Mouse (Mus musculus): ENCODE measurements around the gene Dpp10.

Dpp10 gene

DNA sequence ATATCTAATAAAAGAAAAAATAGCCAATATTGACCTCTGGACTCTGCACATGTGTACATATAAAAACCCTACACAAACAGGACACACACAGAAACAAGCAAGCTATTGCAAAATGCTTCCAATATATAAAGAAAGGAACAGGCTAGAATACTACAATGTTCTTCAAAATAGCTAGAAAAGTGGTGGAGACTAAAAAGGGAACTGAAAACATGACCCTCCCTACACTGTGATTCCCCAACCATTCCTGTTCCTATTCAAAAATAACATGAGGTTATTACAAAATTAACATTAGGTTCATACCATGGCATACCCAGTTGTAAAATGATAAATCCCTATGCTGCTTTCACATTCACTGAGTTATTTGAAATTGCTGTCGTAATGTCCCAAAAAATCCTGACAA, 125.8 kb downstream of the Dpp10 start:
- no peak for DNase-seq (ENCODE audit: low spot score in 2 of 2)

DNA sequence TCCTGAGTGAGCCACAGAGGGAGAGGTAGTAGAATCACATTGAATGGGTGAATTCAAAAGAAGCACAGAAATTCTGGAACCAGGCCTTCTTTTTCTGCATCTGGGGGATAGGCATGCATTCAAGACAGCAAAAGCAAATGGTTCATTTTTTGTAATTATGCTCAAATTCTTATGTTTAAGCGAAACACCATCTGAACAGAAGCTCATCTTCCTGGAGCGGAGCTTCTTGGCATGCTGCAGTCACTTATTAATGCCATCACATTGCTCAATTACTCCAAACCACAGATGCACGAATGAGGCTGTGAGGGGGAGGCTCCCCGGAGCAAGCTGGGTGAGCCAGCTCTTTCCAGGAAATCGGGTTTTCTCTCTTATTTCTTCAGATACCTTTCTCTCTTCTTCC, 142.7 kb downstream of the Dpp10 start:
- DNase-seq (ENCODE audit: low spot score in 2 of 2), result no peak

DNA sequence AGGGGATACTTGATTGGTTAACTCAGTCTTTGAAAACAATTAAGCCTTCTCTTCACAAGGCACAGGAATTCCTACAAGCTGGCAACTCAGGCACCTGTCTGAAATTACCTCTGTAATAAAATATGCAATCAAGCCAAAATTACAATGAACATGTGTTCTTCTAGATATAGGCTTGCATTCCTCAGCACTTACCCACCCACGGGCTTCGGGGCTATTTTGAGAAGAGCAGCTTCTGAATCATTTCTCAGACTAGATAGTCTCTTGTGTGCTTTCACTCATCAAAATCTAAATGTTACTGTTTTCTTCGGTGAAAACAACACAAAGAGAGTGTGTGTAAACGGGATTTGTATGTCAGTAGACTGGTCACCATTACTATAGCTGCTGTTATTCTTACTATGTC, 144.1 kb downstream of the Dpp10 start:
- DNase-seq (ENCODE audit: low spot score in 2 of 2), result no peak

DNA sequence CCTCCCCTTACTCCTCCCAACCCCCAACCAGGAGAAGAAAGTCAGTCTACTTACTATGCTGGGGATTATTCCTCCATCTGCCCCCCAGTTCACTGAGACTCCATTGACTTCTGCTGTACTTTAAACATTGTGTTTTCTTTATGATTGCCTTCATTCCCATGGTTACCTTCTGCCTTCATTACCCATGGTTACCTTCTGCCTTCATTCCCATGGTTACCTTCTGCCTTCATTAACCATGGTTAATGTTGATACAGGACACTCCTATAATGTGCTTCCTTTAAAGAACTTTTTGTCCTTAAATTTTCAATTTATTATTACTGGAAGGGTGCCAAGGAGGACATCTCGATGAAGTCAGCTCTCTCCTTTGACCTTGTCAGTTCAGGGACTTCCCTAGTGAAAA, 158.1 kb downstream of the Dpp10 start:
- no peak for DNase-seq (ENCODE audit: low spot score in 2 of 2)

DNA sequence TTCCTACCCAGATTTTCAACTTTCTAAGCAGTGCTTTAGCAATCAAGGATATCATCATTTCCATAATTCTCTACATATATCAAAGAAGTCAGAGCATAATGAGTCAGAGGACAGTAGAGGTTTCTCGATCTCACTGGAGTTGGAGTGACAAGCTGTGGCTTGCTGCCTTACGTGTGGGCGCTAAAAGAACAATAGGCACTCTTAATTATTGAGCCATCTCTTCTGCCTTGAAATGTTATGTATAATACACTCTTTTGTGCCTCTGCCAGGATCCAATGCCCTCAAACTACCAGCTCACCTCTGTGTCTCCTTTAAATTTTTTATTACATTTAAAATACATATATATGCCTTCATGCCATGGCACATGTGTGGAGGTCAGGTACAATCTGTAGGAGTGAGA, 198.5 kb downstream of the Dpp10 start:
- DNase-seq (ENCODE audit: low spot score in 2 of 2), result no peak

DNA sequence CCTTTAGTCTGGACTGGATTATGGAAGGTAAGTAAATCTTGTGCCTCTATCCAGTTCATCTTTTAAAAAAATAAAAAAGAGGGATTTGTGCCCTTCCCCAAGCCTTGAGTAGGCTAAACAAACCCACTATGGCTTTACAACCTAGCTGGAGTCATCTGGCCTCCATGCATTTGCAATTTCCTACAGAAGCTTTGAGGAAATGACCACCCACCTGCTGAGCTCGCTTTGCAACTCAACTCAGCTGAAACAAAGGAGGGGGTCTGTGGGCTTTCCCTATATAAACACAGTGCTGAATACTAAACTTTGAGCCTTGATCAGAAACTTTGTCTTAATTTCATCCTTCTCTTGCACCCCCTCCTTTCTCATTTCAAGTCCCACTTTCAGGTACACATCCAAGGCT, 244.2 kb downstream of the Dpp10 start:
- no peak for DNase-seq (ENCODE audit: low spot score in 2 of 2)

DNA sequence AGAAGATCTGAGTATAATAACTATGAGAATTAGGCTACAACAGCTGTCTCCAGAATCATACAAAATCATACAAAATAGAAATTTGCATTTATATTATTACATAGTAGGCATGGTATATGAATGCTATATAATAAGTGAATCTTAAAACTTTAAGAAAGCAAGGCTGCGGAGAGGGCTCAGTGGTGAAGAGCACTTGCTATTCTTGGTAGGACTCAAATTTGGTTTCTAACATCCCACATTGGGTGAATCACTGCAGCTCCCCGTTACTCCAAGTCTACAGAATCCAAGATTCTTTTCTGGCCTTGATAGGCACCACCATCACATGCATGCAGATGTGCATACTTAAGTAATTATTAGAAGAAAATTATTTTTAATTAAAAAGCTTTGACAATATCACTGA, 279.8 kb downstream of the Dpp10 start:
- no peak for DNase-seq (ENCODE audit: low spot score in 2 of 2)

DNA sequence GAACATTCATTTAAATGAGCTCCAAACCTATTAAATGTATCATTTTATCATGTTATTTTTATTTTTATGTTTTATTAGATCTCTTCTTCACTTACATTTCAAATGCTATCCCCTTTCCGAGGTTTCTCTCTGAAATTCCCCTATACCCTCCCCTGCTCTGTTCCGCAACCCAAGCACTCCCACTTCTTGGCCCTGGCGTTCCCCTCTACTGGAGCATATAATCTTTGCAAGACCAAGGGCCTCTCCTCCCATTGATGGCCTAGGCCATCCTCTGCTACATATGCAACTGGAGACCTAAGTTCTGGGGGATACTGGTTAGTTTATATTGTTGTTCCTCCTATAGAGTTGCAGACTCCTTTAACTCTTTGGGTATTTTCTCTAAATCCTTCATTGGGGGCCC, 283.1 kb downstream of the Dpp10 start:
- DNase-seq (ENCODE audit: low spot score in 2 of 2), result no peak

DNA sequence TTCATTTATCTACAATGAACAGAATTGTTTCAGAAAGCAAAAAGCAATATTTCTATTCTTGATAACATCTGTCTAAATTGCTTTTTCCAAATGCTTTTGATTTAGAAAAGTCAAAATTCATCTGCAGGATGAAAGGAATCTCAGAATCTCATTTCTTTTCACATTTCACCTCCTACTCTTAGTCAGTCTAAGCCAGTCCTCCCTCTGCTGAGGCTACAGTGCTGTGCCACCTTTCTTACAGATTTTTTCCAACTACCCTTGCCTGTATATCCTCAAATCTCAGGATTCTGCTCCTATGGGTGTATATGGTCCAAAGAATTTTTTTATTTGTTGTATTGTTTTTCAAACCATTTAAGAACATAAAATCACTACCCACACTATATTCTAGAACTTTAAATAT, 289.3 kb downstream of the Dpp10 start:
- no peak for DNase-seq (ENCODE audit: low spot score in 2 of 2)

DNA sequence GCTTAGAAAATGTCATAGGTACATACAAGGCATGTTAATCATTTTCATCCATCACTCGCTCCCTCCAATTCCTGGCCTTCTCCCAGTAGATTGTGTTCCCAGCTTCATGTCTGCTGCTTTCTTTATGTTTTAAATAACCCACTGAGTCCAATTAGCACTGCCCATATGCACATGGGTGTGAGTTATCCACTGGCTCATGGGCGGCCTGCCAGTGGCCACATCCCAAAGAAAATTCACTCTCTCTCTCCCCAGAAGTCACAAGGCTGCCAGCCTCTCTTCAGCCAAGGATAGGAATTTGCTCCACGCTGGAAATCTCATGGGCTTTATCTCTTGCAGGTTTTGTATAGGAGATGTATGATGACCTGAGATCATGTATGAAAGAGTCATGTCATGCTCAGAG, 338.1 kb downstream of the Dpp10 start:
- no peak for DNase-seq (ENCODE audit: low spot score in 2 of 2)

DNA sequence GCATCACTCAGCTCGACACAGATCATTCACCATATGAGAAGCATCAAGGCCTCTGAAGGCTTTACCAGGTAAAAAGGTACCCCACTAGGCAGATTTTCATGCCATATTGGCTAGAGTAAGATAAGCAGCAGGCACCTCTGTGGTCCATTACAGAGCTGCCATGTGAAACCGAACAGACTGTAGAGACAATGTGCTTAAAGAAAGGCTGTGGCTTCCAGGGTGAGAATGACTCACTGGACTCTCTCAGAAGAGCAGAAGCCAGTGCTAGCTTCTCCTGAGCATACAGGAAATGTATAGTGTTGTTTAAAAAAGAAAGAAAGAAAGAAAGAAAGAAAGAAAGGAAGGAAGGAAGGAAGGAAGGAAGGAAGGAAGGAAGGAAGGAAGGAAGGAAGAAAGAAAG, 386.9 kb downstream of the Dpp10 start:
- DNase-seq (ENCODE audit: low spot score in 2 of 2), result no peak

DNA sequence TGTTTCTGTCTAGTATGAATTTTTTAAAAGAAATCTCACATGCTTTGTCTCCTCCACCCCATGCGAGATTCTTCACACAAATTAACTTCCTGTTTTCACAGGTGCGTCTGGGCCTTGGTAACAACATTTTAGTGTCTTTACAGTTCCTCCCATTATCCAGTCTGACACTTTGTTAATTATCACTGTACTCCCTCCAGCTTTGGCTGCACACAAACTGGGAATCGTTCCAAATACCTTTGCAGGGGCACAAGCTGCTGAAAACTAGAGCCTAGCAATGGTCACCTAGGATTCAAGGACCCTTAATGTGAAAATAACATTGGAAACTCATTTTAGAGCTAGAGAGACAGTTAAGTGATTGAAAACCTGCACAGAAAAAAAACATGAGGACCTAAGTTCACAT, 388.8 kb downstream of the Dpp10 start:
- no peak for DNase-seq (ENCODE audit: low spot score in 2 of 2)

DNA sequence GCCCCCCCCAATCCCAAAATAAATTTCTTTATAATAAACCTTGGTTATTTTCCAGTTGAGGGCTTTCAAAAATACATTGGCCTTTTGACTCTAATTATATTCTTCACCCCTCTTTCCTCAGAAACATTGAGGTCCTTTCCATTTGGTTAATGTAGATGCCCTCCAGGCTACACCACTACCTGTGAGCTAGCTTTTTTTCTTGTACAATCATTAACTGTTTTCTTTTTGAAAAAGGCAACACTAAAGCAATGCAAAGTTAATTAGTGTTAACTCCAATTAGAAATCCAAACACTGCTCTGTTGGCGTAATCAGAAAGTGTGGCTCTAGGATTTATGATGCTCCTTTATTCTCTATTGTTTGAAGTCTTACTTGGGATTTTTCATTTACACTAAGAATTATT, 407.5 kb downstream of the Dpp10 start:
- no peak for DNase-seq (ENCODE audit: low spot score in 2 of 2)

DNA sequence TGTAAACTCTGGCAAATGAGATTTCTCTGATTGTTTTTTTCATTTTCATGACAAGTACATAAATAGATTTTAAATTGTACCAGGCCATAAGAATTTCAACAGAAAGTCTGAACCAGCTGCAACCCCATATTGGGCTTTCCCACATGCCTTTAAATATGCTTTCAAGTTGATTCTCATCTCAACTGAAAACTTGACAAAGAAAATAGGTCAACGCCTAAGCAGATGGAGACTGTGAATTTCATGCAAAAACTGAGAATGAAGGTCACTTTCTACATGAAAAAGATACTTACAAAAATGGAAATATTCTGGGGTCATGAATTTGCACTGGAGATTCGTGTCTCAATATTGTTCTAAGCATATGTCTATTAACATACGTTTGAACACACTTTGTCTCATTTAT, 417.1 kb downstream of the Dpp10 start:
- DNase-seq (ENCODE audit: low spot score in 2 of 2), result no peak

DNA sequence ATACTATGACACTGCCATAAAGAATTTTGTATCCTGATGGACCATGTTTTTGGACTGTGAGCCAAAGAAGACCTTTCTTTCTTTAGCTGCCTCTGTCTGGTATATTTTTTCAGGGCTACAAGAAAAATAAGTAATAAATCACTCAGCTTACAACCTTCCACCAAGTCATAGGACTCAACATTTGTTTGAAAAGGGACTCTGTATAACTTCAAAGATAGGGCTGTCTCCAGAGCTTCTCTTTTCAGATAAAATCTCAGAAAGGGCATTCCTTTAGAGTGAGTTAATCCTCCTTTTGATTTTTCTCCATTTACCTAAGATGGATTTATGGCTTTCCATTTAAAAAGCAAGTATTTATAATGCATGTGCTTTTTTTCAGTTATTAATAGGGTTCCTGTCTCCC, 460.5 kb downstream of the Dpp10 start:
- DNase-seq (ENCODE audit: low spot score in 2 of 2), result no peak

DNA sequence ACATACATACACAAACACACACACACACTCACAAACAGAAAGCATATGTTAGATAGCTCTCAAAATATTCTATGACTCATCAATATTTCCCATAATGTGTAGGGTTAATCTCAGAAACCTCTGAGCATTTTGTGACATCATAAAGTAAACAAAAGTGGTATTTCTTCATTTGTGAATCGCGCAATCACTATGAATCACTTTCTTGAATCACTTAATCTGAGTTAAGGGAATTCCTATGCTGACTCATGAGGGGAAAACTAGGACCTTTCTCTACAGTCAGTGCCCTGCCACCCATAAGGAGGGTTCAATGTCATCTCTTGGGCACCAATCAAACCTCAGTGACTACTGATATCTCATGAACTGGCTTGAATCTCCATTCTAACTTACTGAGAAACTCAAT, 465.2 kb downstream of the Dpp10 start:
- no peak for DNase-seq (ENCODE audit: low spot score in 2 of 2)

DNA sequence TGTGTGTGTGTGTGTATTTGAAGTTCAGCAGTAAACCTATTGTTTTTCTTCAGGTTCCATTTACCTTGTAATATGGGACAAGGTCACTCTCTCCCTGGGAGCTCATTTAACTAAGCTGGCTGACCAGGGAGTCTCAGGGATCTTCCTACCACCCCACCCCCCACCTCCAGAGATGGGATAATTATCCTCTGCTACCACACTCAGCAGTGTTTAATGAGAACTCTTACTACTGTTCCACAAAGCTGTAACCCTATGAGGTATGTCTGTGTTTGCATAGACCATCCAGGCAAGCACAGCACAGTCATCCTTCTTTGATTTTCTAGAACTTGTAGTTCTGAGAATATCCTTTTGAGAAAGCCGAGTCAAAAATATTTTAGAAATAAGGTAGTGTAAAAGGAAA, 471.6 kb downstream of the Dpp10 start:
- DNase-seq (ENCODE audit: low spot score in 2 of 2), result no peak

DNA sequence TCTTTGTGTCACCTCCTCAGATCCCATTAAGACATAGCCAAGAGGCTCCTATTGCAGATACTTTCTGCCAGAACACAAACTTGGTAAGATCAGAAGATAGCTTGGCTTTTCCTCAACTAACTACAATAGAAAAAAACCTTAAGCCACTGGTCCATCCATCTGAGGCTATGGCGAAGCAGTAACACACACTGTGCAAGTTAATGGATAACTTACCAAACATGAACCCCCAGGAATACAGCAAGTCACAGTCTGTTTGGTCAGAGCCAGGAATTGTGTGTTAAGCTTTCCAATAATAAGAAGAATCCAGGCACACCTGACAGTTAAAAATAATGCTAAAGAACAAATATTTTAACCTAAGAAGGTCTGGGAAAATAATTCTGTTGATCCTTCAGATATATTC, 502.9 kb downstream of the Dpp10 start:
- DNase-seq (ENCODE audit: low spot score in 2 of 2), result no peak

DNA sequence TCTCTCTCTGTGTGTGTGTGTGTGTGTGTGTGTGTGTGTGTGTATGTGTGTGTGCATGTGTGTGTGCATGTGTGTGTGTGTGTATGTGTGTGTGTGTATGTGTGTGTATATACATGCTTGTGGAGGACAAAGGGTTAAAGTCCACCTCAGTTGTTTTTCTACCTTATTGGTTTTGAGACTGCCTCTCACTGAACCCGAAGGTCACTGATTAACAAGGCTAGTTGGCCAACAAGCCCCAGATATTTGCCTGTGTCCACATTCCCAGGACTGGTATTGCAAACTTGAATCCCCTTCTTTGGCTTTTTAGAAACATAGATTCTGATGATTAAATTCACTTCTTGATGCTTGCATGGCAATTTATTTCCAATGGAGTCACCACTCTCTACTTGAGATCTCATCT, 577.6 kb downstream of the Dpp10 start:
- DNase-seq (ENCODE audit: low spot score in 2 of 2), result no peak

DNA sequence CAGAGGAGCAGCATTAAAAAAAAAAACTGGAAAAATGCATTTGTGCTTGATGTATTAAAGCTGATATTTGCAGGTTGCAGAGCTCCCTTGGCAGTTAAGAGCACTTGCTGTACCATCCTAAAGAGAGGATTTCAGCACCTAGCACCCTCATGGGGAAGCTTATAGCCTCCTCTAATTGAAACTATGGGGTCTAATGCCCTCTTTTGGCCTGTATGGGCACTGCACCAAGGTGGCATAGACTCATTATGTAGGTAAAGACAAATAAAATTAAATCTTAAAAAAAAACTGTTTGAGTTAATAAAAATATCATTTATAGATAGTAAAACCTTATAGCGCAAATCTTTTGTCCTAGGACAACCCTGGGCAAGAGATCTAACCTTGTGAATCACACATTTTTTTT, 631.2 kb downstream of the Dpp10 start:
- no peak for DNase-seq (ENCODE audit: low spot score in 2 of 2)

DNA sequence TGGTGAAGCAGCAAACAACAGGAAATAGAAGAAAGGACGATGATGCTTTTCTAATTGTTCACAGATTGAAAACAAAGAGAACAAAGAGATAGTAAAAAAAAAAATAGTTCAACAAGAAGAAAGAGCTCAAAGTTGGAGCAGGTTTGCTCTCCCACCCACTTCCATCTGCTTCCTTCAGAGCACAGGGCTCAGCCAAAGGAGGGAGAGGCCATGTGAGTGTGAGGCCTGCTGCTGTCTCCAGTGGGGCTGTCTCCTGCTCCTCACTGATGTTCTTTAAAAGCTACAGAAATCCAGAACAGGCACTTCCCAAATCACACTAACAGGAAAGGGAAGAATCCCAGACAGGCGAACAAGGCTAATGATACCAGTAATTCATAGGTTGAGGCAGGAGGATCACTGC, 694.1 kb downstream of the Dpp10 start:
- DNase-seq (ENCODE audit: low spot score in 2 of 2), result no peak

DNA sequence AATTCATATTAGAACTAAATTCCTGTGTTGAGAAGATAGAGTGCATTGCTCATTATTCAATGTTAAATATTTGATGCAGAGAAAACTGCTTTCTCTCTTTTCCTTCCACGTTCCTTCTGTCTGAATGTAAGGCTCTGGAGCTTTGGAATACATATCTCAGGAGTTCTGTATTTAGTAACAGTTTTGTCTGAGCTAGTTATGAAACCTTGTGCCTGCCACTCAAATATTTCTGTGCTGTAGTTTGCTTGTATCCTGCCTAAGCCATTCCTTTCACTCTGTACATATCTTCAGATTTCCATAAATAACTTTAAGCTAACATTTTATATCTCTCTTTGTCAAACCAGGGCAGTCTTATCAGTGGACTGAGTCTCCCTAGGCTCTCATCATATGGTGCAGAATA, 707.5 kb downstream of the Dpp10 start:
- no peak for DNase-seq (ENCODE audit: low spot score in 2 of 2)

DNA sequence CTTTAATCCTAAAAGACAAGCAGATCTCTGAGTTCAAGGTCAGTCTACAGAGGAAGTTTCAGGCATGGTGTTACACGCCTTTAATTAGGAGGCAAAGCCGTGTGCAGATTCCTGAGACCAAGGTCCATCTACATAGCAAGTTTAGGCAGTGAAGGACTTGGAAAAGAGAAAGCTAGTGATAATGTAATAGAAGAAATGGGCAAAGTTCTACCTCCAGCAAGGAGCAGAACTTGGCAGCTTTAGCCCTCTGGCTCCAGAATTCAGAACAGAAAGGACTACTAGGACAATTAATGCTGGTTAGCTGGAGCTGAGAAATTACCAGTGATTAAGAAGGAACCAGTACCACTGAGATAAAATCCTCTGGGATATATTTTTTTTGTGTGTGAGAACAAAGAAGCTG, 728.5 kb downstream of the Dpp10 start:
- no peak for DNase-seq (ENCODE audit: low spot score in 2 of 2)
